Mouse (Mus musculus) ES-E14 (cell line): ENCODE data around the gene Mcm5.

Experiments used
- CHD2 ChIP-seq: IDR thresholded peaks from 2 replicates; pipeline ENCODE4 v1.6.1; 2014; ENCODE audit warnings: mild to moderate bottlenecking, low read depth, low read length, inconsistent platforms
- HCFC1 ChIP-seq: IDR thresholded peaks from 2 replicates; pipeline ENCODE4 v1.6.1; 2012; ENCODE audit warnings: low read length, inconsistent platforms, borderline replicate concordance; ENCODE audit not compliant: insufficient read depth
- ZNF384 ChIP-seq: IDR thresholded peaks from 2 replicates; pipeline ENCODE4 v1.6.1; 2012; ENCODE audit warnings: low read depth, low read length, inconsistent platforms

DNA sequence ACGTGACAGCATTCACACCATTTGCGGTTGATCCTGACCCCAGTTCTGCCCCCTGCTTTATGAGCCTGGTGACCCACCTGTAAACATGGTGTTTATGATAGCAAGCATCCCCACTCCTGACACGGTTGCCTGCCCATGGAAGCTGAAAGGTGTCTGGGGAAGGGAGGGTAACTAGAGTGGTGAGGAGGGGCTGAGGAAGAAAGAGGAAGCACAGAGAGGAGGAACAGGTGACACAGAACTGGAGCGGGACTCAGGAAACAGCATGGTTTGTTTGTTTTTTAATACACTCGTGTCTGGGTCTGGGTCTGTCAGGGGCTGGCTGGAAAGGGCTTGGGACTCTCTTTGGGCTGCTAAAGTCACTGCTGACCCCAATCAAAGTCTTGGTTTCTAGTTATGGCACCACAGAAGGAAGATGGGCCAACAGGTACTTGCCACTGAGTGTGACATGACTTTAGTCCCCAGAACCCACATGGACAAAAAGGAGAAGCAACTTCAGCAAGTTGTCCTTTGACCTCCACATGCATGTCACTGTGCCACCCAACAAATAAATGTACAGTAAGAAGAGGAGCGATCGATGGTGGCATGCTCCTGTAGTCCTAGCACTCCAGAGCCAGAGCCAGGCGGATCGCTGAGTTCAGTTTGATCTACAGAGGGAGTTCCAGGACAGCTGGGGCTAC, 27.9 kb upstream of the Mcm5 start:
- TF ChIP-seq HCFC1 (no peak), CHD2 (no peak), ZNF384 (no peak)
